Mouse (Mus musculus) kidney, postnatal 4 days (tissue): Measurements from ENCODE around the gene Gsta4.
"Not testable (repeated sequence)": the region's sequence is repeated elsewhere in the genome, so short reads cannot be mapped to it uniquely, and the experiment has no call there.

Experiments
- DNase-seq, 2 experiments: peaks; one replicate each; pipeline ENCODE4 v3.0.0; 2021; ENCODE audit warnings: mixed read lengths in 2 of 2

The Gsta4 gene

DNA sequence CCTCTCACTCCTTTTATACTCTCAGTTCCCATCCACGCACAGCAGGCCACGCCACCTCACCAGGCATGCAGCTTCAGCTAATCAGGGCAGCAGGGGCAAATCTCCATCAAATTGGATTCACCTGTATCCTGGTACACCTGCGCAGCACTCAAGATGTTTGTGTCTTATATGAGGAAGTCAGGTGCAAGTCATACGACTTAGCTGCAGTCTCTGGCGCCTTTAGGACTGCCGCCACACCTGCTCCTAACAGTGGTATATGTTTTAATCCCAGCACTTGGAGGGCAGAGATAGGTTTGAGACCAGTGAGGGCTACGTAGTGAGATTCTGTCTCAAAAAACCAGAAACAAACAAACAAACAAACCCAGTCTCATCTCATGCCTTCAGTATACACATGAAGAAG lies at the start of gene Gsta4:
Gsta4 (plus strand) TSS at position 301 of the 400 bp plus-strand sequence.
- DNase-seq, result not testable (repeated sequence)

DNA sequence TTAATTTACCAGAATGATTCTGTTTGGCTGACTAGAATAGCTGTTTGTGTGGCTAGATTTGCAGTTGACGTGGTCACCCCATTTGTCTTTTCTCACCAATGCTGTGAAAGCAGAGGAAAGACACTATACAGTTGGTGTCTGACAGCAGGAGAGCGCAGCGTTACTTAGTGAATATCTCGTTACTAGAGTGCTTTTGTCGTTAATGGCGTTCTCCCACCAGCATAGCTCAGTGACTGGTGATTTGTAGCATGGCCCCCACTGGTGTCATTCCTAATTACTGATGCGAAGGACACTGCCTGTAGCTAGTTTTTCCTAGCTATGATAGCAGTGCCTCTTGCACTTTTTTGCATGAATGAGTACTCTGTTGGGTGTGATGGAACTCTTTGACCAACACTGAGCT lies 46.9 kb upstream of the Gsta4 start:
- no peak for DNase-seq

DNA sequence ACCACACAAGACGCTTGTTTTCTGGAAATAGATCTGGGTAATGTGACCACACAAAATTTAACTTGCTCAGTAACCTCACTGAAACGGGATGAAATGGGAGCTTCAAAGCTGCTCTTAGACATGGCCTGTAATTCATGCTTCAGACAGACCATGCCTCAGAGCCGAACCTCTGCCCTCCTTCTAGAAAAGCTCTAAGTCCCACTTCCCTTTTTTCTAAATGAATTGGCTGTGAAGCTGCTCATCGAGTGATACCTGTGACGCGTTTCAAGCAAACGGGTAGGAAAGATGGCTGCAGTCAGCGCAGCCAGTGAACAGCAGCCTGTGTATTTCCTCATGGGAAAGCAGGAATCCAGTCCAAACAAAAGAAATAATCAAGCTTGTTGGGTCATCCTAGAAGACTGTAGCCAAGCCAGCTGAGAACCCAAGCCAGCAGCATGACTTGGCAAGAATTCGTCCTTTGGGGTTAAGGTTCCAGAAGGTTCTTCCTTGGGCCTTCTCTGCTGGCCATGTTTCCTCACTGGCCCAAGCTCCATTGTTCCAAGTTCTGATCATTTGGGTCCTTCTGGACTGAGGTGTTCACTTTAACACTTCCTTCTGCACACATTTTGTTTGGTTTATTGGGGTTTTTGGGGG lies 44.4 kb upstream of the Gsta4 start:
- DNase-seq, result no peak

DNA sequence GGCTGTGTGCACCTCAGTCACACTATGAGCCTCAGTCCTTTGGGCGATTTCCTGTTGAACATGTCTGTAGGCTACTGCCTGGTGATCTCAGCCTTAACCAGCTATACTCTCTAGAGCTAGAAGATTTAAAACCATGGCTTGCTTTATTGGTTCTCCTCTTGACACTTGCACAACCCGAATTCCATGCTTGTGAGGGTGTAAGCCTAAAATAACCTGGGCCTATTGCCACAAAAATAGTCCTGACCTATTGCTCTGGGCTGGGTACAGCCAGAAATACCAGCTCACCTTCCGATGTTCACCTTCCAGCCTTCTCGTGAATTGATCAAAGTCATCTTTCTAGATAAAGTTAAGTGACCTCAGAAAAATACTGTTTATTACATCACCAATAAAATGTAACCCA lies 43.1 kb upstream of the Gsta4 start:
- DNase-seq, result no peak

DNA sequence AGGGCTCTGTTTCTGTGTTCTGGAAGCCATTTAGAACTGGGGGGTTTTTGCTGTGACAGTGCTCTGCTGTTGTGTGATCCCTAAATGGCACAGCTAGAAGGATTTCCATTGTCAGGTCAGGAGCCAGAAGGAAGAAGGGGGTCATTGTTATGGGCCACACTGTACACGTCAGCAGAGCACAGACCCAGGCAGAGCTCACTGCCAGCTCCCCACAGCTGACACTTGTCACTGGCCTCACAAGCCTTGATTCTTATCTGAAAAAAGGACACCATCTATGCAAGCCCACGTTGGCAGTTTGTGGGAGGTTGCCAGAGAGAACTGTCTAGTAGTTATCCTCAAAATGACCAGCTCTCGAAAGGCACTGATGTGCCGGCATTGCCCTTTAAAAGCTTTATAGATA lies 36.5 kb upstream of the Gsta4 start:
- no peak for DNase-seq

DNA sequence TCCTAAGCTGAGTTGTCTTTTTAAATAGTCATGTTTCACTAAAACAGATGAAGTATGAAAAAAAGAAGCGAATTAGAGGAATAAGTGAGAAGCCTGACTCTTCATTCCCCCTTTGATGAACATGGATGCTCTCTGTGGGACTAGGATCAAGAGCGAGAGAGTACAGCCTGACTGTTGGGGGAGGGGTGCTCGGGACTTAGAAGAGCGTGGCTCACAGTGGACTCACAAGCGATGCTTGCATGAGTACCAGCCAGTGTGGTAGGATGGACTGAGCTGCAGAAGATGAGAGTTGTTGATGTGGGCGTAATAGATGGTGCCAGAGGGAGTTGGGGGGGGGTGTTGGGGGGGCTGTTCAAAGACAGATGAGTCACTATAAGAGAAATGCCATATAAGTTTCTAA lies 35.9 kb upstream of the Gsta4 start:
- DNase-seq, result no peak

DNA sequence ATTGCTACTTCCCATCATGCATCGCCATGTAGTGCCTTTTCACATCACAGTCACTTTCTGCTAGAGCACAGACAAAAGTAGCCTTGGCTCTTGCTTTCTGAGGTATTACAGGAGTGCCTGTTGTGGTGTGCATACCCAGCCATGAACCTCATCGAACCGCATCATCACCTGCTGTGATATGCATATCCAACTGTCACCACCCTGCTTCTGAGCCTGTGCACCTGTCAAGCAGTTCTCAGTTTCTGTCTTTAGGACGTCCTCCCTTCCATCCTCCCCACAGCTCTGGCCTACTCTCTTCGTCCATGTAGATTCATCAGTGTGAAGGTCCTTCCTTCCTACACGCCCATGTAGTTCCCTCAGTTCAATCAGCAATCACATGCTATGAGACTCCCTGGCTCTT lies 34.4 kb upstream of the Gsta4 start:
- no peak for DNase-seq

DNA sequence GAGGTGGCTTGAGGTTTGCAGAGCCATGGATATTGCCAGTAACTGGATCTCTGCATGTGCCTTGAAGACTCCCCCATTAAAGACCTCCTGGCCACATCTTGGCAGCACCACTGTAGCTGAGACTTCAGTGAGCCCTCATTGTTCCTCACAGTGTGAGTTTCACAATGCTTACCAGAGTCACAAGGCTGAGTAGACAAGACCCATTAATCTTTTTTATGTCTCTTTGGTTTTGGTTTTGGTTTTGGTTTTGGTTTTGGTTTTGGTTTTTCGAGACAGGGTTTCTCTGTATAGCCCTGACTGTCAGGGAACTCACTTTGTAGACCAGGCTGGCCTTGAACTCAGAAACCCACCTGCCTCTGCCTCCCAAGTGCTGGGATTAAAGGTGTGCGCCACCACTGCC lies 32.8 kb upstream of the Gsta4 start:
- not testable (repeated sequence) for DNase-seq

DNA sequence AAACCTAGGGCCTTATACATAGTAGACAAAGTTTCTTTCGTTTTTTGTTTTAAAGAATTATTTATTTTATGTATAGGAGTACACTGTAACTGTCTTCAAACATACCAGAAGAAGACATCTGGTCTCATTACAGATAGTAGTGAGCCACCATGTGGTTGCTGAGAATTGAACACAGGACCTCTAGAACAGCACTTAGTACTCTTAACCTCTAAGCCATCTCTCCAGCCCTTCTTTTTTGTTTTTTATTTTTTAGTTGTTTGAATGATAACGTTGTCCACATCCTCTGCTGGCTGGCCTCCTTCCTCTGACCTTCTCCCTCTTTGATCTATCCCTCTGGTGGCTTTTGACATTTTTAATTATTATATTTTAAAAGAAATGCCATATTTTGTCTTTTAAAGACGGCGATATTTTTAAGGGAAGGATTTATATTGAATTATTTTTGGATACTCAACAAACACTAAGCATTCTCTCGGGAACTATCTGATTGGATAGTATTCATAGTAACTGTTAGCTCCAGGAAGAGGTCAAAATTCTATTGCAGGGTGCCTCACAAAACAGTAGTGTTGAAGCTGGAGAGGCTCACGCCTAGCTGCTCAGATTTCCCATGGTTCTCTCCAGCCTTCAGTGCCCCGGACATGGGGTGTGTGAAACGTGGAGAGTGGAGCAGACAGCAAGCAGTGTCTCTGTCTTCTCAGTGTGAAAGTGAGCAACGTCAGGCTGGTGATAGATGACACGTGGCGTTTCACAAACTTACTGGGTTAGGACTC lies 28.2 kb upstream of the Gsta4 start:
- peak; percentile 41 to 53 for DNase-seq

DNA sequence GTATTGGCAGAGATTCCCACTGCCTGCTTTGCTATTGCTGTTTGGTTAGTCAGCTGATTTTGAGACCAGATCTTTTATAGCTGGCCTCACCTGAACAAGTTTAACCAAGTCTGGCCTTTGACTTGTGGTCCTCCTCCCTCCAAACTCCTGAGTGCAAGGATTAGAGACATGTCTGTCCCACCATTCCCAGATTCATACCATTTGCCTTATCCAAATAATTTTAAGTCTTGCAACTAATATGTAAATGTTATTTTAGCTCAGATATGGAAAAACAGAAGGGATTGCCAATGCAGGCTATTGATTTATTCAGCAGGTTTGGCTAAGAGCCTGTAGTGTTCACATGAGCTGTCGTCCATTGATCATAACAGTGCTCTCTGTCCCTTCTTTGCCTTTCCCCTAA lies 25.4 kb upstream of the Gsta4 start:
- DNase-seq, result no peak

DNA sequence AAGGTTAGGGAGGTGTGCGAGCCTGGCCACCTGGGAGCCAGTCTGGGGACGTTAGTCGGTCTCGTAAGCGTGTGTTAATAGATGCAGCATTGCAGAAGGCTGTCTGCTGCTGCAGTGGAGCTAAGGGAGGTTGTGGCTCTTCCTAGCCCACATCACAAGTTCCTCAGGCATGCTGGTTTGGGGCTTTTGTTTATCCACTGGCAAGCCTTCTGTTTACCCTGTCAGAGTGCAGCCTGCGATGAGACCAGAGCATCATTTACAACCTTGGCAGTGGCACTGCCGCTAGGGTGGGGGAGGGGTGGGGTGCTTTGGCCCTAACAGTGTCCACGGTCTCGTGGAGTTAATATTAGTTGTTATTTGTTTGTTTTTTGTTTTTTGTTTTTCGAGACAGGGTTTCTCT lies 19.3 kb upstream of the Gsta4 start:
- DNase-seq, result no peak

DNA sequence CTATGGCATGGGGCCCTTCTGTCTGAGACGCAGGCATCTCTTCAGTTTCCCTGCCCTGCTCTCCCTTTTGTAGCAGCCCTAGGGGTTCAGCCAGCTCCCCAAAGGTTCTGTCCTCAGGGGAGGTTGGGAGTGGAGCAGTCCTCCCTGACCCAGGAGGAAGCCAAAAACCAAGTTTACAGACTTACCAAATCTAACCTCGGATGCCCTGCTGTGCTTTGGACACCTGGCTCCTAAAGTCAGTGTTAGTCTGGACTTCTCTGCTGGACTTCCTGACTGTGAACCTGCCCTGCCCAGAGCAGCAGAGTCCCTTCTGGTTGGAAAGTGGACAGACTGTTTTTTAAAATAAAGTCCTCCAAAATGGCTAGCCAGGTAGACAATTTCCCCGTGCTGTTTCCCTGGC lies 17.8 kb upstream of the Gsta4 start:
- no peak for DNase-seq

DNA sequence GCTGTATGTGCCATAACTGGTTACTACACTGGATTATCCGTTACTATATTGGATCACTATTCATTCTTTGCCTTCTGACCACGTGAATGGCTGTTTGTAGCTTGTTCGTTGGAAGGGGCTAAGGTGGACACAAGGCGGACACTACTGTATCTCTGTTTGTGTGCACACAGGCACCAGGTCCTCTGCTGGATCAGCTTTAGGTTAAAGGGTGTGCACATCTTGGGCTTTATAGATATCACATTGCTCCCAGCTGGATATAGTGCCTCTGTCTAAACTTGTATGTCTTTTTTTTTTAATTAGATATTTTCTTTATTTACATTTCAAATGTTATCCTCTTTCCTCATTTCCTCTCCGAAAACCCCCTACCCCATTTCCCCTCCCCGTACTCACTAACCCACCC lies 17.1 kb upstream of the Gsta4 start:
- DNase-seq, result no peak

DNA sequence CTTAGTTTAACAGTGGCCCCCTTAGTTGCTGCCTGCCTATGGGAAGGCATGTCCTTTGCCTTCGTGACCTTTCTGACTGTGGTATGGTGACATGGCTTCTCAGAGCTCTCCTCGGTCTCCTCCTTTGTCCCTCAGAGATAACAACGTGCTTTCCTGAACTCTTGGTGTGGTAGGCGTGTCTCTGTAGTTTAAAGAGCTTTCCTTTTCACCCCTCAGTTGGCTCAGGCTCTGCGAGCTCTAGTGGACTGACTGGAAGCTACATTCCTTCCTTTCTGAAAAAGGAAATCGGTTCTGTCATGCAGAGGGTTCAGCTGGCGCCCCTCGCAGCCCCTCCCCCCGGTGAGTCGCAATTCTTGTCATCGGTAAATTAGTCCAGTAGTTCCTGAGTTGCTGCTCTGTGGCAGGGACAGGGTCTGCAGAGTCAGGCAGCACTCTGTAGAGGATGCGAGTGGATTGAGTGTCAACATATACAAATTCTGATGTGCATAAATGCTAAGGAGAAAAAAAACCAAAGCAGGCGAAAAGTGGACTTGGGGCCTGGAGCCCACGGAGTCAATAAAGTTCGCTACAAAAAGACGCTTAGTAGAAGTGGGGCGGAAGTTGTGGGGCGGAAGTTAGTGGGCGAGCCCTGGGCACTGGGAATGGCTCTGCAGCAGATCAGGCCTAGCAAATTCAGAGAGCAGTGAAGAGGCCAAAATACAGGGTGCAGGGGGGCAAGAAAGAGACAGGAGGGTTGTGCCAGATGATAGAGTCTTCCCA lies 15.7 kb upstream of the Gsta4 start:
- peak in 1 of 2 experiments; percentile 16 for DNase-seq

DNA sequence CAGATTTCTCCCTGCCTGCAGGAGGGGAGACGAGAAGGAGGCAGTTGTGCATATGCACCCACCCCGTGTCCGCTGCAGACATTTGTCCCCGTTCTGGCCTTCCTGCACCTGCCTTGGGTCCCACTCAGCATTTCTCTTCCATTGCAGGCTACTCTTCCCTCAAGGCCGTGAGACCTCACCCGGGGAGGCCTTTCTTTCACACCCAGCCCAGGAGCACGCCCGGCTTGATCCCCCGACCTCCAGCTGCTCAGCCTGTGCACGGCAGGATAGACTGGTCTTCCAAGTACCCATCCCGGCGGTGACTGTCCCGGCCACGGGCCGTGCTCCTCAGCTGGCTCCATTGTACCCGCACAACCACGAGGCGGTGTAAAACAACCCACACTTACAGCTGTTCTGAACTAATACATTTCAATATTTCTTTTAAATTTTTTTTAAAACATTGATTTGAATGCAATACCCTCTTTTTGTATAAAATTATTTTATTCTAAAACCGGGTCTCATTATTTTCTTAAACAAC lies 15.1 kb upstream of the Gsta4 start:
- no peak for DNase-seq

DNA sequence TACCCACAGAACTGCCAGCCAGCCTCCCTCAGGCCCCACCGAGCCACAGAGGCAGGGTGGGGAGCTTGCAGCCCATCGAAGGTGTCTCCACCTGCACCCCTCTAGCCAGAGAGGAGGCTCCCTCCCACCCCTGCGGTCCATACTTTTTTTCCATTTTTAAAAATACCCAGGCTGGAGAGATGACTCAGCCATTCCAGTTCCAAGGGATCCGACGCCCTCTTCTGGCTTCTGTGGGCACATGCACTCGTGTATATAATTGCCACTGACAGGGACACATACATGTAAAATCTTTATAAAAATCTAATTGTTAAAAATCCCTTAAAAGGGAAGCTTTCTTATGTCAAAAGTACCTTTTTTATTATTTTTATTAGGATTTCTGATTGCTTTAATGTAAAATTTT lies 13.7 kb upstream of the Gsta4 start:
- DNase-seq, result peak in 1 of 2 experiments; percentile 22

DNA sequence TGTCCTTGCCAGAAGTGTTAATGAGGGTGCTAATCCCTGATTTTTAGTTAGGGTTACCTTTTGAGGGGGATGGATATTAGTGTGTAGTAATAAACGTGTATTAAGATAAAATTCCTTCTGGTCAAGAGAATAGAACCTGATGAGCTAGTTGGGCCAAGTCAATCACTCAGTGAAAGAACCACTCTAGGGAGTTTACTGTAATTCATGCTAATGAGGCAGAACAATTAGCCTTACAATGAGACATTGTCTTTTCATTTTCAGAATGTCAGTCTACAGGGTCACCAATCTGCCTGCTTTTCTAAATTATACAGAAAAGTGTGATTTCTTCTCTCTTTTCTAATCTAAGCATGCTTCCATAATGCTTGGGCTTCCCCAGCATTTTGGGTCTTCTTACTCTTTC lies 8.6 kb upstream of the Gsta4 start:
- no peak for DNase-seq

DNA sequence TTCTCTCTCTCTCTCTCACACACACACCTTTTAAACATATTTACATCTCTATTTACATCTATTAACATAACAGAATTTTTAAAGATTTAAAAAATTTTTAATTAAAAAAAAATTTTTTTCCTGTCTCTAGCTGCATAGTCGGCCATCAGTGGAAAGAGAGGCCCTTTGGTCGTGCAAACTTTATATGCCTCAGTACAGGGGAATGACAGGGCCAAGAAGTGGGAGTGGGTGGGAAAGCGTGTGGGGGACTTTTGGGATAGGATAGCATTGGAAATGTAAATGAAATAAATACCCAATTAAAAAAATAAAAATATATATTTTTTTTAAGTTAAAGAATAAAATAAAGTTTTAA lies 7.7 kb upstream of the Gsta4 start:
- DNase-seq, result not testable (repeated sequence)

DNA sequence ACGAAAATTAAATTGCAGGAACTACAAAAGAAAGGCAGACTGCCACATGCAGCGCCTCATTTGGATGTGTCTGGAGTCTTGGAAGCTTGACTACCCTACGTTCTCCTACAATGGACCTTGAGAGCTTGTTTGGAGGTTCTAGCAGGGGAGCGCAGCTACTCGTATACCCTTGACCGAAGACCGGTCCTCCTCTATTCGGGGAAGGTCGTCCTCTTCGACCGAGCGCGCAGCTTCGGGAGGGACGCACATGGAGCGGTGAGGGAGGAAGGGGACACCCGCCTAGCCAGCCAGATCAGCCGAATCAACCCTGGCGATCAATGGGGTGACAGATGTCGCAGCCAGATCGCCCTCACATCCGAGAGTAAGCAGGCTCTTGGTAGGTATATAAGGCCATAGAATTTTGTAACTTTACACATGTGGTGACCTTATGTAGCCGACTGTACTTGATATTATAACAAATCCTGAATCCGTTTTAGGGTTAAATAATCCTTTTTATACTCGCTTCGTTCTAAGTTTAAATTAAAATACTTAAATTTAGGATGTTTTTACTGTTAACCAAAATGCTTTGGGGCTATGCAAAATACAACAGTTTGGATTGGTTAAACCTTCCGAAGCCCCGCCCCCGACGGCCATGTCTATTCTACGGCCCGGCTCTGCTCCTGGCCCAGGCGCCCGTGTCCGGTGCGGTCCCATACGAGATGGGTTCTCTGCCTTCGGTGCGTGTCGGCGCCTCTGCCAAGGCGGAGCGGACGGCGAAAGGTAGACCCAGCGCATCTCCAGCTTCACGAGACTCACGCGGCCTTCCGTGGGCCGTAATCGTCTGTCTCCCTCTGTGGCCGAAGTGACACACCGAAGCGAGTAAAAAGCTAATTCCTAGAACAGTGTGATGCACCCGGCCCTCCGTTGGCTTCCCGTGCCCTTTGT lies 7.0 kb upstream of the Gsta4 start:
- peak; percentile 99 for DNase-seq

DNA sequence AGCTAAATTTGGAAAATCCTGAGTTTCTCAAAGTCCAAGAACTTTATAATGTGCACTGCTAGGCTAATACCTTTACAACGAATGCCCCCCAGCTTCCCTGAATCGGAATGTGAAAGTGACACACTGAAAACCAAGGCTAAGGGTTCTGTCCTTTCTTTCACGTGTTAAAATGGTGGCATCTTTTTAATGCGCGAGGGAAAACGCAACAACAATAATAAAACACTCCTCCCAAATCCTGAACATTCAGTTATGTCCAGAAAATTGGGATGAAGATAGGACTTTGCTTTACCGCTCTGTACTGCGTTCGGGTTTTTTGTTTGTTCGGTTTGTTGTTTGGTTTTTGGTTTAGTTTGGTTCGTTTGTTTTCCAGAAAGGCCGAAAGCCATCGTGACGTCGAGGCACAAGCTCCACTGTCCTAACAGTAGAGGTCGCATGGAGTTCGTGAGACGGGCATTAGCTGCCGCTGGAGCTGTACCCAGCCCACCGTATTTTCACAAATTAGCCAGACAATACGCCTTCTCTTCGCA lies 6.3 kb upstream of the Gsta4 start:
- peak; percentile 69 to 83 for DNase-seq

DNA sequence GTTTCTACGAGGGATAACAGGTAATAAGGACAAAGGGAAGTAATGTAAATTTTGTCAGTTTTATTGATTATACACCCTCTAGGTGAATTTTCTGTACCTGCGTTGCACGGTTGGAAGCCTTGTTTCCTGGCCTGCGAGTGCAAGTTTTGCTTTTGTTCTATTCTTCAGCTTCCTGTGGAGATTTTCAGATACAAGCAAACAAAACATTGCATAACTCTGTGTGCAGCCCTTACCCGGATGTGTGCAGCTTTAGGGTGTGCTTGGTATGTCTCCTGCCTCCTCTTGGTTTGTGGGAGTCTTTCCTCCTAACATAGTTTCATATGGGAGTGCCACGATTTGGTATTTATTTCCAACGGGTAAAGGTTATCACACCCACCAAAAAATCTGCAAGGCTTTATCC lies 5.7 kb upstream of the Gsta4 start:
- peak in 1 of 2 experiments; percentile 54 for DNase-seq

DNA sequence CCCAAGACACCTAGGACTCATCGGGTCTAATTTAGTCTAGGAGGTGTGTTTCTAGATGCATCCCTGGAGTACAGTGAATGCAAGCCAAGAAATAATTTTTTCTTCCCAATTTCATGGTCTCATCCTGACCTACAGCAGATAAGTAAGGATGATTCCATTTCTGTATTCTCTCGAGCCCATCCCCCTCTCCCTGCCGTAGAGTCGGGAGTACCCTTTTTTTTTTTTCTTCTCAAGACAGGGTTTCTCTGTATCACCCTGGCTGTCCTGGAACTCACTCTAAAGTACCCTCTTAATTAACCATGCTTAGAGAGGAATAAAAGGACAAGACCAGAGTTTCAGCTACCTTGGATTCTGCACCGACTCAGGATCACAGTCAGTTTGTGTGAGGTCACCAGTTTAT lies 4.4 kb upstream of the Gsta4 start:
- no peak for DNase-seq
